Mouse (Mus musculus): ENCODE measurements around the gene Gfpt2. TPM values are rescaled to one million over a fixed set of nuclear protein-coding genes. Genes with fewer than 3 reads are reported as not detected.

Gfpt2 gene
- total RNA-seq, 1 experiment = 28.0 TPM

DNA sequence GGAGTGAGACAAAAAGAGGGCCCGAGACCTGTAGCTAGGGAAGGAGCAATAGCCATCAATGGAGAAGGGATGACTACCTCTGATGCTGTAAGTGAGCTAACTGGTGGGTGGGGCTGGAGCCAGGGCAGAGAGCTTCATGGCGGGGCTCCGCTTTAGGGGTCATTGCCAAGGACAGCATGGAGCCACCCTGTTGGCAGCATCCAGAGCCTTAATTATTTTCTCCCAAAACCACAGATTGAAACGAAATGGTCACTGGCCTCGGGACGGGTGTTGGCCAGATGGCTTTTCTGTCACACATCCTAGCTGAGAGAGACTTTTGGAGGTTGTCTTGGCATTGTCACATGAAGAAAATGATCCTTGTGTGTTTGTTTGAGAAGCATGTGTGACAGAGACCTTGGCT is 15.1 kb upstream of the Gfpt2 start:
- H3K4me3 ChIP-seq (ENCODE audit: insufficient read depth in 1 of 2, low read depth in 1 of 2, low read length in 2 of 2, poor library complexity in 1 of 2, severe bottlenecking in 1 of 2) = no peak overlapping the region
- H3K36me3 ChIP-seq (ENCODE audit: control insufficient read depth, insufficient read depth, low read length, poor library complexity, severe bottlenecking) = no peaks in the 10 kb centered on the region
- in situ Hi-C loops (cut with MboI; ENCODE audit: low sequenced_read_pairs in 2 of 2, unreplicated experiment in 2 of 2) = no loop called here
- no peak overlapping the region for H3K27ac ChIP-seq (ENCODE audit: insufficient read depth, low read depth, low read length, poor library complexity, severe bottlenecking)
- DNase-seq (ENCODE audit: low read depth, low spot score) = no peak
- peaks cover 0 to 4% of the 10 kb centered on the region in 2 experiments; a peak in 2 of 4 replicates for H3K4me1 ChIP-seq (ENCODE audit: control insufficient read depth in 2 of 2, insufficient read depth in 2 of 2, low read length in 2 of 2, poor library complexity in 1 of 2)
- TF ChIP-seq MAFK (IDR thresholded peaks at IDR 0.05; ENCODE audit: insufficient read depth, low read depth, low read length) (no peak), HCFC1 (IDR thresholded peaks at IDR 0.05; ENCODE audit: borderline replicate concordance, insufficient read depth, low read length) (no peak), ZC3H11A (IDR thresholded peaks at IDR 0.05; ENCODE audit: borderline replicate concordance, low read depth, low read length) (no peak), CHD2 (IDR thresholded peaks at IDR 0.05; ENCODE audit: low read depth, low read length) (no peak), ZNF384 (IDR thresholded peaks at IDR 0.05; ENCODE audit: low read depth, low read length) (no peak)
- H3K9ac ChIP-seq (ENCODE audit: insufficient read depth, low read depth, low read length, poor library complexity, severe bottlenecking) = no peak overlapping the region
- no peaks in the 10 kb centered on the region for H3K9me3 ChIP-seq (ENCODE audit: control insufficient read depth, insufficient read depth, low read depth, low read length)

DNA sequence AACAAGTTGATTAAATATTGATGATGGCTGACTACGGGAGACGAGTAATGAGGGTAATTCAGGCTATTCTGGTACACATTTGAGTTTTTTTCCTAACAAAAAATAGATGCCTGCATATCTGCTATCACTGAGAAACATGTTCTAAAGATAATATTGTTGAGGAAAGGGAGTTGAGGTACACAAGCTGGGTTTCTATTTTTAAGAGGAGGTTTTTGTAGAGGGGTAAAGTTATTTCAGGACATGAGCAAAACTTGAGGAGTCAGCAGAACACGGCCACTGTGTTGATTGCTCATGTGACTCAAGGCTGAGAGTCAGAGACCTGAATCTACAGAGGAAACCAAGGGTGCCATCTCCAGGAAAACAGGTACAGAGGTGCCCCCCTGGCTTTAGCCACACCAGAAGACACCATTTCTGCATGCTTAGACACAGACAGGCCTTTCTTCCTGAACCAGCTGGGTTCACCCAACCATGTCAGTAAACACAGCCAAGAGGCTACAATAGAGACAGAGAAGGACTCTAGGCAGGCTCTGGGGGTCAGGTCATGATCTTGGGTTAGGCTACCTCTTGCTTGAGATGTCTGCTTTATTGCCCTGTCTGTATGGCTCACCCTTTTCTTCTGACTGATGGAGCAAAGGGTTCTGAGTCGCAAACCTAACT is 13.7 kb upstream of the Gfpt2 start:
- H3K4me1 ChIP-seq (ENCODE audit: control insufficient read depth in 2 of 2, insufficient read depth in 2 of 2, low read length in 2 of 2, poor library complexity in 1 of 2) = peaks cover 0 to 4% of the 10 kb centered on the region in 2 experiments; a peak in 2 of 4 replicates
- no peak overlapping the region for H3K9ac ChIP-seq (ENCODE audit: insufficient read depth, low read depth, low read length, poor library complexity, severe bottlenecking)
- no peaks in the 10 kb centered on the region for H3K36me3 ChIP-seq (ENCODE audit: control insufficient read depth, insufficient read depth, low read length, poor library complexity, severe bottlenecking)
- no peak overlapping the region for H3K27ac ChIP-seq (ENCODE audit: insufficient read depth, low read depth, low read length, poor library complexity, severe bottlenecking)
- no peaks in the 10 kb centered on the region for H3K9me3 ChIP-seq (ENCODE audit: control insufficient read depth, insufficient read depth, low read depth, low read length)
- in situ Hi-C loops (cut with MboI; ENCODE audit: low sequenced_read_pairs in 2 of 2, unreplicated experiment in 2 of 2) = no loop called here
- H3K4me3 ChIP-seq (ENCODE audit: insufficient read depth in 1 of 2, low read depth in 1 of 2, low read length in 2 of 2, poor library complexity in 1 of 2, severe bottlenecking in 1 of 2) = no peak overlapping the region
- DNase-seq (ENCODE audit: low read depth, low spot score) = no peak
- TF ChIP-seq MAFK (IDR thresholded peaks at IDR 0.05; ENCODE audit: insufficient read depth, low read depth, low read length) (no peak), ZC3H11A (IDR thresholded peaks at IDR 0.05; ENCODE audit: borderline replicate concordance, low read depth, low read length) (no peak), HCFC1 (IDR thresholded peaks at IDR 0.05; ENCODE audit: borderline replicate concordance, insufficient read depth, low read length) (no peak), ZNF384 (IDR thresholded peaks at IDR 0.05; ENCODE audit: low read depth, low read length) (no peak), CHD2 (IDR thresholded peaks at IDR 0.05; ENCODE audit: low read depth, low read length) (no peak)

DNA sequence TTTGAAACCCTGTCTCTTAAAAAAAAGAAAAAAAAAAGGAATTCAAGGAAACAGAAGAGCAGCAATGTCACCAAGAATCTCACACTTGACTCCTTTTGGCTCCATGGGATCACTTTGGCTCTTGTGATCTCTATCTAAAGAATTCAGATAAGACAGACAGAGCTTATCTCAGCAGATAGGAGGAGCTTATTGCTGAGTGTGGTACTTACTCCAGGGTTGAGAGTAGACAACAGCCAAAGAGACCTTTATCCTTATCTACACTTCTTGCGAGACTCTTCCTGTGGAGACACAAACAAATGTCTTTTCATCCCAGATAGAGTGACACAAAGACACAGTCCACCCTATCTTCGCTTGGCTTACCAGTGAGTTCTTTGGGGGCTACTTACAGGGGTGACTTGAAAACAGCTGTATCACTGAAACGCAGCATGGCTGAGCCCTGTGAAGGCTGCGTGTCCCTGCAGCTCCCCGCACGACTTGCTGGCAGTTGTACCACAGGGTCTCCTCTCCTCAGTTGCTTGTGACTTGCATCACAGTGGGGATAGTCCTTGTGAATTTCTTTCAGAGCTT is 12.1 kb upstream of the Gfpt2 start:
- peaks cover 0 to 2% of the 10 kb centered on the region in 2 experiments; a peak in 2 of 4 replicates for H3K4me1 ChIP-seq (ENCODE audit: control insufficient read depth in 2 of 2, insufficient read depth in 2 of 2, low read length in 2 of 2, poor library complexity in 1 of 2)
- in situ Hi-C loops (cut with MboI; ENCODE audit: low sequenced_read_pairs in 2 of 2, unreplicated experiment in 2 of 2) = no loop called here
- TF ChIP-seq MAFK (IDR thresholded peaks at IDR 0.05; ENCODE audit: insufficient read depth, low read depth, low read length) = no peak
- no peak for TF ChIP-seq ZC3H11A (IDR thresholded peaks at IDR 0.05; ENCODE audit: borderline replicate concordance, low read depth, low read length)
- no peak for TF ChIP-seq HCFC1 (IDR thresholded peaks at IDR 0.05; ENCODE audit: borderline replicate concordance, insufficient read depth, low read length)
- TF ChIP-seq CHD2 (IDR thresholded peaks at IDR 0.05; ENCODE audit: low read depth, low read length) = no peak
- no peak for TF ChIP-seq ZNF384 (IDR thresholded peaks at IDR 0.05; ENCODE audit: low read depth, low read length)
- H3K36me3 ChIP-seq (ENCODE audit: control insufficient read depth, insufficient read depth, low read length, poor library complexity, severe bottlenecking) = no peaks in the 10 kb centered on the region
- H3K4me3 ChIP-seq (ENCODE audit: insufficient read depth in 1 of 2, low read depth in 1 of 2, low read length in 2 of 2, poor library complexity in 1 of 2, severe bottlenecking in 1 of 2) = no peak overlapping the region
- no peaks in the 10 kb centered on the region for H3K9me3 ChIP-seq (ENCODE audit: control insufficient read depth, insufficient read depth, low read depth, low read length)
- no peak overlapping the region for H3K27ac ChIP-seq (ENCODE audit: insufficient read depth, low read depth, low read length, poor library complexity, severe bottlenecking)
- no peak overlapping the region for H3K9ac ChIP-seq (ENCODE audit: insufficient read depth, low read depth, low read length, poor library complexity, severe bottlenecking)
- DNase-seq (ENCODE audit: low read depth, low spot score) = no peak

DNA sequence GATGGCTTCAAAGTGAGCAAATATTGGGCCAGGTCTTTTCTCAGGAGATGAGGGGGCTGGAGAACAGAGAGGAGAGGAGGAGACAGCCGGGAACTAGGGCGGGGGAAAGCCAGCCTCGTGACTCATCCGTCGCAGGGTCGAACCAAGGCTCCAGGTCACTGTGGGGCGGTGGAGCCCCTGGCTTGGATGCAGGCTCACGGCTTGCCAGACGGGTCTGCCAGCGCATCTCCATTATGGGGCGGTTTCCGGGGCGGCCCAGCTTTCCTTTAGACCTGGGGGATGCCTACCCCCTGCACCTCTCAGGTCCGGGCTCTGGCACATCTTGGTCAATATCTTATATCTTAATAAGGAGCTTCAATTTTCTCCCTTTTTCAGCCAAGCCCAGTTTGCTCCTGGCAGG is 847 bp upstream of the Gfpt2 start:
- peak overlapping the region; percentile 10; the same call in 1 of the 2 replicates for H3K9ac ChIP-seq (ENCODE audit: insufficient read depth, low read depth, low read length, poor library complexity, severe bottlenecking)
- no peak for DNase-seq (ENCODE audit: low read depth, low spot score)
- peak overlapping the region in 1 of 2 experiments; percentile 84; a peak in 2 of 4 replicates for H3K4me3 ChIP-seq (ENCODE audit: insufficient read depth in 1 of 2, low read depth in 1 of 2, low read length in 2 of 2, poor library complexity in 1 of 2, severe bottlenecking in 1 of 2)

More for the DNA sequence above, 847 bp upstream of the Gfpt2 start:
- no peaks in the 10 kb centered on the region for H3K36me3 ChIP-seq (ENCODE audit: control insufficient read depth, insufficient read depth, low read length, poor library complexity, severe bottlenecking)
- H3K27ac ChIP-seq (ENCODE audit: insufficient read depth, low read depth, low read length, poor library complexity, severe bottlenecking) = no peak overlapping the region
- H3K9me3 ChIP-seq (ENCODE audit: control insufficient read depth, insufficient read depth, low read depth, low read length) = no peaks in the 10 kb centered on the region
- TF ChIP-seq MAFK (IDR thresholded peaks at IDR 0.05; ENCODE audit: insufficient read depth, low read depth, low read length) (no peak), ZNF384 (IDR thresholded peaks at IDR 0.05; ENCODE audit: low read depth, low read length) (no peak), ZC3H11A (IDR thresholded peaks at IDR 0.05; ENCODE audit: borderline replicate concordance, low read depth, low read length) (no peak), CHD2 (IDR thresholded peaks at IDR 0.05; ENCODE audit: low read depth, low read length) (no peak), HCFC1 (IDR thresholded peaks at IDR 0.05; ENCODE audit: borderline replicate concordance, insufficient read depth, low read length) (no peak)
- in situ Hi-C loops (cut with MboI; ENCODE audit: low sequenced_read_pairs in 2 of 2, unreplicated experiment in 2 of 2) = no loop called here
- peaks cover 0 to 13% of the 10 kb centered on the region in 2 experiments; a peak in 2 of 4 replicates for H3K4me1 ChIP-seq (ENCODE audit: control insufficient read depth in 2 of 2, insufficient read depth in 2 of 2, low read length in 2 of 2, poor library complexity in 1 of 2)
